Mouse (Mus musculus): ENCODE results near the gene Padi3. TPM values are rescaled to one million over a fixed set of nuclear protein-coding genes. Genes with fewer than 3 reads are reported as not detected.

The Padi3 gene
- total RNA-seq, 2 experiments from 2014 or later: 0.19 to 0.38 TPM

DNA sequence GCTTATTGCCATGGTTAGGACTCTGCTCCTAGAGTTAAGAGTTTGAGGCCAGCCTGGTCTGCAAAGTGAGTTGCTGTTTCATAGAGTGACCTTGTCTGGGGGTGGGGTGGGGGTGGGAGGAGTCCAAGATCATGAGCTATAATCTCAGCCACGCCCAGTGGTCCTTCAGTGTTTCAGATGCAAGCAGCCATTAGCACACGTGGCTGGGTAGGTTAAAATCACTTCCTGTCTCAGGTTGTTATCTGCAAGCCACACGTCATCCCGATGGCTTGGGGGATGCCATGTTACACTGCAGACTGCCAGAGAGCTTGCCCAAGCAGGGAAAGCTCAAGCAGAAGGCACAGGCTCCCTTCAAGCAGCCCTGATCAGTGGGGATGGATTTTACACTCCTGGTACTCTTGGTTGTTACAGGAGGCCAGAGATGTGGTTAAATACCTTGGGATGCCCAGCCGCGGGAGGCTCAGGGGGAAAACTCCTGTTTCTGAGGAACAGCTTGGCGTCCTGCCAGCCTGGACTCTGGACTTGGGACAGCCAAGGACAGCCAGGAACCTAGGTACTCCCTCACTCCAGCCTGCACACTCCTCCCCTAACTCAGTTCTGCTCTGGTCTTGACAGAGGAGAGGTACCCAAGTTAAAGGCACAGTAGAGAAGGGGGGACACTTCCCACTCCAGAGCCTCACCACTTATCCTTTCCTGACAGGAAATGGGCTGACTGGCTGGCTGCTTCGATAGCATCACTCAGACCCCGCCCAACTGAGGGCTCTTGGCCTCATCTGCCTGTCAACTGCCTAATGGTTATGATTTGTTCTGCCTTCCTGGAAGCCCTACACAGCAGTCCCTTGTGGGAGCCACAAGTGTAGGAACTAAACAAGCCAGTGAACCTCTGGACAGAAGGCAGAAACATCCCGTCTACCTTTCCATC lies 5.8 kb upstream of the Padi3 start:
- DNase-seq: peak; percentile 48

GRCm38 (mm10) chr4:140815496-140815895 lies 5.0 kb upstream of the Padi3 start:
- DNase-seq: no peak

GRCm38 (mm10) chr4:140814241-140815225 lies 4.1 kb upstream of the Padi3 start:
- peak; percentile 40 for DNase-seq

GRCm38 (mm10) chr4:140813358-140814185 lies 3.1 kb upstream of the Padi3 start:
- no peak for DNase-seq

DNA sequence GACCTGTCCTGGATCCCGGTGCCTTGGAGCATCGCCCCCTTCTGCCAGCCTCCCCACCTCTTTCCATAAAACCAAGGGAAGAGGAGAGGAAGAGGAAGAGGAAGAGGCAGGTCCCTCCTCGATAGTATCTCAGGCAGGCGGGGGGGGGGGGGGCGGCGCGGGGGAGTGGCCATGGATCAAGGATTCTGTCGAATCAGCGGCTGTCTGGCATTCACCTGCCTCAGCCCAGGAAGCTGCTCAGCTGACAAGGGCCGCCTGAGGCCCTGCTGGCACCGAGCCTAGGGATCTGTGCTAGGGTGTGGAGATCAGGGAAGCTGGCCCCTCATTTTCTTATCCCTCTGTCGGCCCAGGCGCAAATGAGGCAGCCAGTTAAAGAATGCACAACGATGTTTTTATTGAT lies 2.2 kb upstream of the Padi3 start:
- peak; percentile 51 for DNase-seq

DNA sequence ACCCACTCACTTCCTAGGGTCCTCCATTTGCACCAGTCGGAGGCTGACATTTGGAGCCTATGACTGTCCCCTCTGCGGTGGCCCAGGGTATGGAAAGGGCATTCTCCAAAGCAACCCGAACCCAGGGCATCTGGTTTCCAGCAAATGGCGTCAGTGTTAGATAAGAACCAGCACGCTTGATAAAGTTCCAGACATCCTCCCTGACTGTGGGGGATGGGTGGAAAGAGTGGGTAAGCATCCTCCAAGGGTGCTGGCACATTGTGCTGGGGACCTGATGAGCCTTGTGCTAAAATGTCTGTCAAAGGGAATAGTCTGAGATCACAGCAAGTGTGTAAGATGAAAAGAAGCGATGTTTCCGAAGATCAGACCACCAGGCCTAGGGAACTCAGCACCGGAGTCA lies 1.7 kb upstream of the Padi3 start:
- no peak for DNase-seq

DNA sequence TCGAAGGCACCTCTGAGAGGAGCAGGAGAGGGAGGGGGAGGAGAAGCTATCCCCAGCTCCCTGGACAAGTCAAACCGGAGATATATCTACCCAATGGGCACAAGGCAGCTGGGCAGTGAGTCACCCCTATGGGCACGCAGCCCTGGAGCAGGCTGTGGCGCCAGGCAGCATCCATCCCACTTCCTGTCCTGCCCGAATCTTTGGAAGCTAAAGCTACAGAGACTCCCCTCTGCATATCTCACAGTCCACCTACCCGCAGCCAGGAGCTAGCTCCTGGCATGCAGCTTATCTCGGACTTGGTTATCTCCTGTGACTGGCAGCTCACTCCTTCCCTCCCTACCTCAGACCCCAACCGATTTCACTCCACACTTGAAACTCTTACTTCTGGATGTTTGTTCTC lies 1.3 kb downstream of the Padi3 start:
- DNase-seq: peak; percentile 44

DNA sequence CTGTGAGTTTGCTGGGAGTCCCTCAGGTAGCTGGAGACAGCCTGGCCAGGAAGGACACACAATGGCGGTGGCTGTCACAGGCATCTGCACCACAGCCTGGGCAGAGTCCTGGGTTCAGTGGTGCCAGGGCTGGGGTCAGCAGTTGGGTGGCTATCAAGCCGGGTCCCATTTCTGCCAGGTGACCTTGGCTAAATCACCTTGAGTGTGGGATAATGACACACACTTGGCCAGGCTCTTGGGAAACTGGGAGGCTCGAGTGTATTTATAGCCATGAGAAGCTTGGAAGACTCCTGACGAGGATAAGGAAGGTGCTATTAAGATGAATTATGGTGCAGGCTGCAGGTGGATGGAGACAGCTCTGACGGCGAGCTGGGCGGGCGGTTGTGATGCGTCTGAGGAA lies 5.8 kb downstream of the Padi3 start:
- DNase-seq: no peak

DNA sequence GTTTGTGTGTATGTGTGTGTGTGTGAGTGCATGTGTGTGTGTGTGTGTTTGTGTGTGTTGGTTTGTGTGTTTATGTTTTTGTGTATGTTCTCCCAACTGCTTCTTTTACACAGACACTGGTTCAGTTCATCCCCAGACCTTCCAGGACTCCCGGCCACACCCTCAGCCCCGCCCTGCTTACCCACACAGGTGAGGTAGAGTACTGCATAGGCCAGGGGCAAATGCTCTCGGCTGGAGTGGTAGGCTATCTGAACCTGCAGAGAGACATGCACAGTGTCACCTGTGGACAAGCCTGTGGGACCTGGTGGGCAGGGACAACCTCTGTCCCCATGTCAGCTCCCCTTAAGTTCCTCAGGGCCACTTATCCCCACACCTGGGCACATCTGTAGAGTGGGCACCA lies 9.1 kb downstream of the Padi3 start:
- no peak for DNase-seq

DNA sequence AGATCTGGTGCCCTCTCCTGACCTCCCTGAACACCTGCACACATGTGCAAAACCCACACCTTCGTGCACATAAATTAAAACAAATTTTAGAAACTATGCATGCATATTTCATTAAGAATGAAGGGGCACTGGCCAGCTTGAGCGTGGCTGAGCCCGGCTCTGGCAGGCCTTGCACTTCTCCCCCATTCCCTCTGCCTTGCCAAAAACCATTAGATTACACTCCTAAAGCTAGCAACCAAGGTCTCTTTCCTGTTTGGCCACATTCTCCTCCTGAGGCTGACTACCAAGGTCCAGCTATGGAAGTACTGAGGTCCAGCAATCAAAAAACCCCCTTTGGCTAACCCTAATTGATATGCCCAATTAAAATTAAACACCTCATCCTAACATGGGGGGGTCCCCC lies 13.7 kb downstream of the Padi3 start:
- no peak for DNase-seq

- DNase-seq: no peak
These were observed 15.8 kb downstream of the Padi3 start for GRCm38 (mm10) chr4:140794678-140795077.

- no peak for DNase-seq
These were observed 16.7 kb downstream of the Padi3 start for GRCm38 (mm10) chr4:140793795-140794194.

DNA sequence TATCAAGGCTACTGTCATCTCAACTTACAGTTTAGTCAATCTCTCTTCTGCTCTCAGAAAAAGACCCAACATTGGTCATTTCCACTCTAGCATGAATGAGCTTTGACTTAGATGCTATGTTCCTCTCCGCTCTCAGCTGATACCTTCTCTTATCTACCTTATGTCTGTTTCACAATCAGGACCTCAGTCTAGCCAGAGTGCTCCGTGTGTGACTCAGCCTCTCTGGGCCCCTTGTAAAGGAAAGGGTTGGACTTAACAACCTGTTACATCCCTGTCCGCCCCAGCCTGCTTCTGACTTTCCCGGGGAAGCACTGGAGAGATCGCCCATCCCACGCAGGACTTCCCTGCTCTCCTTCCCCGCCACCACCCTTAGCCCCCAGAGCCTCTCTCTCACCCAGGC lies 17.9 kb downstream of the Padi3 start:
- DNase-seq: no peak

GRCm38 (mm10) chr4:140791071-140791470 lies 19.4 kb downstream of the Padi3 start:
- no peak for DNase-seq

- no peak for DNase-seq
These were observed 20.5 kb downstream of the Padi3 start for GRCm38 (mm10) chr4:140789983-140790382.

DNA sequence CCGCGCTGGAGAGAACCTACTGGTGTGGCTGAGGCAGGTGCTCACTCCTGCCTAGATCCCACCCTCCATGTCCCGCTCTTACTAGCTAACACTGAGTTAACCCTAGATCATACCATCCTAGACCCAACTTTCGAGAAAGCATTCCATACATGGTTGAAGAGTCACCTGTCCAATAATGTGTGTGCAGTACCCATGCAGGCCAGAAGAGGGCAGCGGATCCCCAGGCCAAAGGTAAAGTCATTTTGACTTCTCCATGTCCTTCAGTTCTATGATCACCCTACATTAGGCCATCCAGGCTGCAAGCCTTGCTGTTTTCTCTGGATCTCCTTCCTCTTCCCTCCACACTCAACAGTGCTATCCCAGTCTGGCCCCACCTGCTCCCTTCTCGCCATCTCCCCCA lies 21.5 kb downstream of the Padi3 start:
- peak; percentile 86 for DNase-seq

- no peak for DNase-seq
These were observed 22.2 kb downstream of the Padi3 start for GRCm38 (mm10) chr4:140788264-140788663.

DNA sequence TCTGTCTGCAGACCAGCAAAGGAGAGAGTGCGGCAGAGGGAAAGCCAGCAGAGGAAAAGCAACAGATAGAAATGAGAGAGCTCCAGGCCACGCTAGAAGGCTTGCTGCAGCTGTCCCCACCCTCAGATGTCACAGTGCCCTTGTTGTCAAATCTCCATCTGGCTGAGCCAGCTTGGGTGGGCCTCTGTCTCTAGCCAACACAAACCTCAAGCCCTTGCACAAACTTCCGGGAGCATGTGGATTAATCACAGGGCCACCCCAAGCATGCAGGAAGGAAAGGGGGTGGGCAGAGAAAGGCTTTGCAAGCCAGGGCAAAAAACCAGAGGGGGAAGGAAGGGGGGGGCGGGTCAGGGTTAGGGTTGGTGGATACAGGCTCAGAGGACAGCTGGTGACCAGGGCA lies 23.0 kb downstream of the Padi3 start:
- peak; percentile 43 for DNase-seq

- no peak for DNase-seq
These were observed 25.2 kb downstream of the Padi3 start for GRCm38 (mm10) chr4:140785217-140785616.

DNA sequence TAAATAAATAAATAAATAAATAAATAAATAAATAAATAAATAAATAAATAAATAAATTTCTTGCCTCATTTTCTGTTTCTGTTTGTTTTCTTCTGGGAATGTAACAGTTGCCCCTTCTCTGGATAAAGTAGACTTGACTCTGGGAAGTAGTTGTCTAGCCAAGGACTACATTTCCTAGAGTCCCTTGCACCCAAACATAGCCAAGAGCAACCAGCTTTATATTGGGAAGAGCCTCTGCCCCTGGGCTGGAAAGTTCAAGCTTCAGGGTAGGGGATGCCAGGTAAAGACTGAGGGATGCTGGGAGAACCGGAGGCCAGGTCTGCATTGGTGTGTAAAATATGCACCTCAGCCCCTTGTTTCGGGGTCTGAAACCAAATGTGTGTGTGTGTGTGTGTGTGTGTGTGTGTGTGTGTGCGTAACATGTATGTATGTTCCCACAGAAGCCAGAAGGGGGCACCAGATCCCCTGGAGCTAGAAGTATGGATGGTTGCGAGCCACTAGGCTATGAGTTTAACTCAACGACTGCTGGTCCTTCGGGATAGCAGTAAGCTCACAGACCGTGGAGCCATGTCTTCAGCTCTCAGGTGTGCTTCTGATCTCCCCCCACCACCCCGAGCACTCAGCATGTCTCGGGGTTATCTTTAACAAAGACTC lies 26.0 kb downstream of the Padi3 start:
- no peak for DNase-seq

DNA sequence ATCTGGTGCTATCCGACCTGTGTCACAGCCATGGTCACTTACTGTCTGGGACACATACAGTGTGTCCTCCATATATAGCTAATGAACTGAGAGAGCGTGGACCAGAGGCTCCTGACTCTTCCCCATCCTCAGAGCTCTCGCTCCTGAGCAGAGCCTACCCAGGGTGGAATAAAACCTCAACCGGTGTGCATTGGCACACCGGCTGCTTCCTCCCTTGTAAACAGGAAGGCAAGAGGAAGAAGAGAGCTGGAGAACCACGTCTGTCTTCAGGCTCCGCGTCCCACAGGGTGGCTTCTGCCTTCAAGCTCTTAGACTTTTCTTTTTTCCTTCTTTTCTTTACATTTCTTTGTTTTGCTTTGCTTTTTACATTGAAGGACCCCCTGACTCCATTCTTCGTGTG lies 27.6 kb downstream of the Padi3 start:
- DNase-seq: no peak

GRCm38 (mm10) chr4:140780507-140780906 lies 29.9 kb downstream of the Padi3 start:
- DNase-seq: no peak
